ENCODE assay signal across 10 mouse cellular contexts in the genomic region with DNA sequence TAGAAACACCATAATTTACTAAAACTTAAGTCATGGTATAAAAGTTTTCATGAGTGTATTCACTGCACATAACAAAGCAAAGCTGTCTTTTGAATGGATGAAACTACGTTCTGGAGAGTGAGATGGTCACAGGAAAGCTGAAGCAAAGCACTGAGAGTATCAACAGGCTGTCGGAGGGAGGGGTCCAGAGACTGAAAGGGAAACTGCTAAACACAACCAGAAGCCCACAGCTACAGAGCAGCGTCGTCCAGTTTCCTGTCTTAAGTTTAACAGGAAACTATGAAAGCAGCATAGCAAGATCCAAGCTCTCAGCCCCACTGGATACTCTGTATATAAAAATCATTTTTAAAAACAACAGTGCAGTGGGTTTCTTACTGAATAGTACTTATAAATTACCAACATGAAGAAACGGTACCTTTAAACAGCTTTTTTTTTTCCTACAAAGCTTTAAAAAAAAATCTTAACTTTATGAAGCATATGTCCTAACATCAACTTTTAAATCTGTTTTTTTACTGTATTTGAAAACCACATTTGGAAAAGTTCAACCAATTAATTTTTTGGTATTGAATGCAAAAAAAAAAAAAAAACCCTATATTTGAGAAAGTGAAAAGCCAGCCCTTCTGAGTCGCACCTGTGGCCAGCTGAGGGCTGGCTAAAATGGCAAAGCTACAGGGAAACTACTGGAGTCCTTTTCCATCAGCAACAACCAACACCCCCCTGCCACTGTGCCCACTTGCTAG.
A peak's percentile ranks its signal among the peaks of the same experiment; 100 is the strongest.
DNase-seq lines count a peak whose midpoint lies in the region; ATAC-seq lines count a peak whose summit lies in the region.
"Had no signal": no experiment of that assay in that cellular context is flagged by ENCODE, and none has a peak within 500 bp of the region (broad histone marks: within the 10 kb centered on the region; RNA-seq: fewer than 3 reads in every experiment).

No protein-coding gene starts in this region.

- H3K4me3 ChIP-seq in lung, embryonic 15.5 days: no peak overlapping the region
- peak overlapping the region; percentile 3; the same call in 1 of the 2 replicates for H3K4me3 ChIP-seq in macrophage (ENCODE audit: inconsistent target)
- H3K4me3 ChIP-seq: kidney, embryonic 15.5 days had no signal

- no peaks in the 10 kb centered on the region for H3K27me3 ChIP-seq in lung, embryonic 15.5 days
- H3K27me3 ChIP-seq: kidney, embryonic 15.5 days had no signal

- 0 out of 2 replicates have a peak overlapping the region, but pooled peaks have one; percentile 12 for H3K4me2 ChIP-seq in lung, embryonic 15.5 days
- H3K4me2 ChIP-seq: kidney, embryonic 15.5 days had no signal

- no peaks in the 10 kb centered on the region for H3K36me3 ChIP-seq in lung, embryonic 15.5 days
- no peaks in the 10 kb centered on the region; the same call in 1 of the 2 replicates for H3K36me3 ChIP-seq in macrophage (ENCODE audit: inconsistent target)
- H3K36me3 ChIP-seq: kidney, embryonic 15.5 days had no signal

- no peak overlapping the region for H3K27ac ChIP-seq in lung, embryonic 15.5 days
- peak overlapping the region; percentile 38 for H3K27ac ChIP-seq in macrophage
- H3K27ac ChIP-seq: kidney, embryonic 15.5 days had no signal

- peak; percentile 37 for DNase-seq in embryo, embryonic 11 days
- no peak for DNase-seq in embryo, embryonic 10.5 days (ENCODE audit: low spot score)
- no peak for DNase-seq in lung, postnatal 4 days
- no peak for DNase-seq in adrenal gland, adult 8-10 months
- DNase-seq in gastrocnemius, adult 8-10 months (ENCODE audit: low spot score in 2 of 2): no peak
- DNase-seq: cerebellum, postnatal 36 days had no signal

- H3K4me1 ChIP-seq in lung, embryonic 15.5 days: peaks cover 4% of the 10 kb centered on the region; the same call in 1 of the 2 replicates
- H3K4me1 ChIP-seq: kidney, embryonic 15.5 days had no signal

- 46% methylated on average over 6 of the region's 6 CpGs for WGBS in lung, embryonic 15.5 days
- 7% methylated on average over 6 of the region's 6 CpGs for WGBS in macrophage (ENCODE audit: missing documents)

- H3K9ac ChIP-seq in lung, embryonic 15.5 days: no peak overlapping the region
- H3K9ac ChIP-seq: kidney, embryonic 15.5 days had no signal

- no peaks in the 10 kb centered on the region for H3K9me3 ChIP-seq in lung, embryonic 15.5 days
- H3K9me3 ChIP-seq: kidney, embryonic 15.5 days had no signal

- ATAC-seq in lung, embryonic 15.5 days (ENCODE audit: borderline replicate concordance, extremely low read depth, low FRiP score, low TSS enrichment): no peak
- ATAC-seq in erythroblast, adult 5-6 weeks (replicated peaks; ENCODE audit: low FRiP score, poor library complexity, severe bottlenecking): no peak

- peaks cover 21% of the 10 kb centered on the region; the same call in 1 of the 2 replicates for H3K79me2 ChIP-seq in macrophage (ENCODE audit: inconsistent target)
